Comparison of ENCODE assay signal across 8 mouse cellular contexts in genomic region chr19:34662067-34662507, GRCm38 (mm10). TPM values are rescaled to one million over a fixed set of nuclear protein-coding genes. Genes with fewer than 3 reads are reported as not detected.
DNase-seq lines count a peak whose midpoint lies in the region; ATAC-seq and TF ChIP-seq lines count a peak whose summit lies in the region.

No protein-coding gene starts in this region.

- intact Hi-C loops in left cerebral cortex, postnatal 4 days (cut with DNase I), result loop anchor here (5.0 kb wide), 3 partner anchors 330 to 1280 kb away; no protein-coding TSS in a partner anchor

- DNase-seq in 3T3-L1 (ENCODE audit: low read depth, low spot score), result peak; percentile 86
- DNase-seq in adrenal gland, adult 8-10 months, result peak; percentile 60
- peak; percentile 77 for DNase-seq in embryonic facial prominence, embryonic 10.5 days (ENCODE audit: low spot score)
- DNase-seq in gastrocnemius, postnatal 4 days (ENCODE audit: low spot score in 2 of 2), result peak; percentile 19 to 40
- peak; percentile 44 for DNase-seq in left cerebral cortex, postnatal 4 days
- peak; percentile 95 for DNase-seq in midbrain, embryonic 11.5 days (ENCODE audit: low spot score, missing footprints)
- peak in 1 of 2 experiments; percentile 48 for DNase-seq in spleen, adult 2 months (ENCODE audit: low read depth in 1 of 2, low spot score in 2 of 2)

- TF ChIP-seq POLR2A in spleen, adult 2 months (IDR thresholded peaks at IDR 0.05; ENCODE audit: low read depth, low read length), result no peak

- peak overlapping the region; percentile 67 for H3K4me2 ChIP-seq in intestine, embryonic 15.5 days (replicated peaks)
- peak overlapping the region; percentile 36 for H3K4me2 ChIP-seq in midbrain, embryonic 11.5 days

- peak; percentile 32; the same call in 1 of the 2 replicates for TF ChIP-seq CTCF in spleen, adult 2 months (IDR thresholded peaks at IDR 0.05; ENCODE audit: extremely low read depth, insufficient read depth, insufficient read length, insufficient replicate concordance)

- H3K9ac ChIP-seq in intestine, embryonic 15.5 days, result no peak overlapping the region
- H3K9ac ChIP-seq in midbrain, embryonic 11.5 days (ENCODE audit: low read length), result no peak overlapping the region

- 13% methylated on average over 13 of the region's 13 CpGs for WGBS in embryonic facial prominence, embryonic 10.5 days
- WGBS in intestine, embryonic 15.5 days, result 11% methylated on average over 13 of the region's 13 CpGs
- WGBS in midbrain, embryonic 11.5 days, result 17% methylated on average over 13 of the region's 13 CpGs
- WGBS in spleen, adult 2 months, result 12% methylated on average over 13 of the region's 13 CpGs

- peak; percentile 94 for ATAC-seq in intestine, embryonic 15.5 days
- ATAC-seq in midbrain, embryonic 11.5 days (ENCODE audit: low FRiP score), result peak; percentile 91

- peak overlapping the region; percentile 52 for H3K4me3 ChIP-seq in embryonic facial prominence, embryonic 10.5 days
- peak overlapping the region; percentile 30 for H3K4me3 ChIP-seq in intestine, embryonic 15.5 days (replicated peaks)
- peak overlapping the region; percentile 19; the same call in 1 of the 2 replicates for H3K4me3 ChIP-seq in midbrain, embryonic 11.5 days (ENCODE audit: low read depth, low read length)
- H3K4me3 ChIP-seq in spleen, adult 2 months (ENCODE audit: extremely low read depth, insufficient read depth, insufficient read length), result peak overlapping the region; percentile 19; the same call in 1 of the 2 replicates

- H3K9me3 ChIP-seq in embryonic facial prominence, embryonic 10.5 days, result no peaks in the 10 kb centered on the region
- H3K9me3 ChIP-seq in intestine, embryonic 15.5 days, result no peaks in the 10 kb centered on the region
- no peaks in the 10 kb centered on the region for H3K9me3 ChIP-seq in midbrain, embryonic 11.5 days (ENCODE audit: control insufficient read depth, low read length)

- H3K36me3 ChIP-seq in embryonic facial prominence, embryonic 10.5 days (replicated peaks), result no peaks in the 10 kb centered on the region
- no peaks in the 10 kb centered on the region for H3K36me3 ChIP-seq in intestine, embryonic 15.5 days
- H3K36me3 ChIP-seq in midbrain, embryonic 11.5 days (ENCODE audit: control insufficient read depth, insufficient read depth, low read length), result no peaks in the 10 kb centered on the region
- H3K36me3 ChIP-seq in spleen, adult 2 months (ENCODE audit: control insufficient read depth, insufficient read depth, low read length), result no peaks in the 10 kb centered on the region

- H3K27ac ChIP-seq in embryonic facial prominence, embryonic 10.5 days (replicated peaks), result no peak overlapping the region; the same call in 1 of the 2 replicates
- no peak overlapping the region for H3K27ac ChIP-seq in intestine, embryonic 15.5 days
- H3K27ac ChIP-seq in midbrain, embryonic 11.5 days (ENCODE audit: low read depth, low read length), result no peak overlapping the region
- H3K27ac ChIP-seq in spleen, adult 2 months (ENCODE audit: insufficient read depth, low read length), result no peak overlapping the region

- H3K27me3 ChIP-seq in embryonic facial prominence, embryonic 10.5 days (replicated peaks; ENCODE audit: low read depth, poor library complexity, severe bottlenecking), result no peaks in the 10 kb centered on the region
- no peaks in the 10 kb centered on the region for H3K27me3 ChIP-seq in intestine, embryonic 15.5 days (replicated peaks)
- H3K27me3 ChIP-seq in midbrain, embryonic 11.5 days (ENCODE audit: control insufficient read depth, insufficient read depth, low read length), result no peaks in the 10 kb centered on the region
- no peaks in the 10 kb centered on the region for H3K27me3 ChIP-seq in spleen, adult 2 months (ENCODE audit: control insufficient read depth, insufficient read depth, low read length)

- 0 out of 2 replicates have a peak, but pooled peaks cover 6% of the 10 kb centered on the region for H3K4me1 ChIP-seq in embryonic facial prominence, embryonic 10.5 days
- H3K4me1 ChIP-seq in intestine, embryonic 15.5 days (replicated peaks), result no peaks in the 10 kb centered on the region; the same call in 1 of the 2 replicates
- H3K4me1 ChIP-seq in midbrain, embryonic 11.5 days (ENCODE audit: control insufficient read depth, insufficient read depth, low read length), result no peaks in the 10 kb centered on the region
- no peaks in the 10 kb centered on the region; the same call in 1 of the 2 replicates for H3K4me1 ChIP-seq in spleen, adult 2 months (ENCODE audit: control insufficient read depth, insufficient read depth, insufficient read length)

RNA-seq across cellular contexts. Expression of gene Ifit1, which starts 21.4 kb away (rescaled TPM):
- 1 to 10 TPM; 4.8 to 9.4 (median 6.0) TPM for total RNA-seq in adrenal gland, adult 8-10 months (2022)
- 0.16 and 0.26 TPM in 2 replicates for polyA plus RNA-seq in embryonic facial prominence, embryonic 10.5 days (2016; fragmentation: Nextera tagmentation; extraction: Ambion mirVana)
- total RNA-seq in gastrocnemius, postnatal 4 days (2021), result under 1 TPM; 0.13 to 0.42 TPM
- polyA plus RNA-seq in intestine, embryonic 15.5 days (2015; fragmentation: Nextera tagmentation; extraction: Ambion mirVana), result 7.9 and 9.1 TPM in 2 replicates
- total RNA-seq in left cerebral cortex, postnatal 4 days (2021), result under 1 TPM in 1 of 2 experiments, not detected in 1; 0.14 TPM
- polyA plus RNA-seq in midbrain, embryonic 11.5 days (2014; fragmentation: Nextera tagmentation; extraction: Ambion mirVana), result 0.36 TPM in 1 of 2 replicates, not detected in the other
- 2.0 and 2.4 TPM in 2 replicates for polyA plus RNA-seq in spleen, adult 2 months (2012; rRNA removed)

RNA-seq across cellular contexts. Expression of gene Ifit1bl2, which starts 21.5 kb away (rescaled TPM):
- total RNA-seq in adrenal gland, adult 8-10 months (2022), result under 1 TPM; 0.14 to 0.34 (median 0.25) TPM
- 0.05 TPM in 1 of 2 replicates, not detected in the other for polyA plus RNA-seq in embryonic facial prominence, embryonic 10.5 days (2016; fragmentation: Nextera tagmentation; extraction: Ambion mirVana)
- total RNA-seq in gastrocnemius, postnatal 4 days (2021), result under 1 TPM in 1 of 2 experiments, not detected in 1; 0.10 TPM
- polyA plus RNA-seq in intestine, embryonic 15.5 days (2015; fragmentation: Nextera tagmentation; extraction: Ambion mirVana), result 7.3 and 9.7 TPM in 2 replicates
- under 1 TPM; 0.28 to 0.30 TPM for total RNA-seq in left cerebral cortex, postnatal 4 days (2021)
- polyA plus RNA-seq in midbrain, embryonic 11.5 days (2014; fragmentation: Nextera tagmentation; extraction: Ambion mirVana), result 0.25 TPM in 1 of 2 replicates, not detected in the other
- polyA plus RNA-seq in spleen, adult 2 months (2012; rRNA removed), result 0.05 and 0.11 TPM in 2 replicates

RNA-seq across cellular contexts. Expression of gene Ifit3b, which starts 54.3 kb away (rescaled TPM):
- total RNA-seq in adrenal gland, adult 8-10 months (2022), result 1 to 10 TPM; 2.6 to 7.4 (median 5.4) TPM
- not detected in 2 replicates for polyA plus RNA-seq in embryonic facial prominence, embryonic 10.5 days (2016; fragmentation: Nextera tagmentation; extraction: Ambion mirVana)
- under 1 TPM; 0.34 to 0.37 TPM for total RNA-seq in gastrocnemius, postnatal 4 days (2021)
- polyA plus RNA-seq in intestine, embryonic 15.5 days (2015; fragmentation: Nextera tagmentation; extraction: Ambion mirVana), result 0.23 and 0.29 TPM in 2 replicates
- under 1 TPM in 1 of 2 experiments, not detected in 1; 0.34 TPM for total RNA-seq in left cerebral cortex, postnatal 4 days (2021)
- polyA plus RNA-seq in midbrain, embryonic 11.5 days (2014; fragmentation: Nextera tagmentation; extraction: Ambion mirVana), result 0.10 TPM in 1 of 2 replicates, not detected in the other
- 0.68 and 0.70 TPM in 2 replicates for polyA plus RNA-seq in spleen, adult 2 months (2012; rRNA removed)
